Comparison of ENCODE assay signal across 12 mouse cellular contexts in the genomic region with DNA sequence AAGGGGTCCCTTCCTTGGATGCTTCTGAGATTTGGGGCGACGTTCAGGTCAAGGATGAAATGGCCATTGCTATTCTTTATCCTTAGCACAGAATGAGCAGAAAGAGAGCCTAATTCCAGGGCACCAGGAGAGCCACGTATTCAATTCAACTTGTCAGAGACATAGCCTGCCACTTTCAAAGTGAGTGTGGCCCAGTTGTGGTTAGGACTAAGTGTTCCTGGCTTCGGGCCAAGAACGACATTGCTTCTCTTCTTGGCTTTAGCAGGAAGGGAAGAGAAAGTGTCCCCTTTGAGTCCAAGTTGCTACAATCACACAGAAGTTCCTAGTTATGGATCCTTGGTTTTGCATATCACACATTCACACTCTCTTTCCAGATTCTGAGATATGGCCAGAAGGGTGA.
DNase-seq lines count a peak whose midpoint lies in the region; ATAC-seq and TF ChIP-seq lines count a peak whose summit lies in the region.
"Had no signal": no experiment of that assay in that cellular context is flagged by ENCODE, and none has a peak within 500 bp of the region (broad histone marks: within the 10 kb centered on the region; RNA-seq: fewer than 3 reads in every experiment).

No protein-coding gene starts in this region.

- no peak overlapping the region for H3K27ac ChIP-seq in kidney, embryonic 14.5 days (ENCODE audit: low read depth, low read length)
- peak overlapping the region; percentile 42; the same call in 1 of the 2 replicates for H3K27ac ChIP-seq in heart, embryonic 13.5 days (replicated peaks)
- no peak overlapping the region for H3K27ac ChIP-seq in intestine, postnatal 0 days (ENCODE audit: low read depth, low read length)
- H3K27ac ChIP-seq in hindbrain, embryonic 12.5 days = no peak overlapping the region
- H3K27ac ChIP-seq in left cerebral cortex, adult 2 months = no peak overlapping the region
- H3K27ac ChIP-seq: hindbrain, embryonic 15.5 days; macrophage had no signal

- TF ChIP-seq CTCF in intestine, postnatal 0 days (IDR thresholded peaks at IDR 0.05; ENCODE audit: low read depth) = no peak
- no peak for TF ChIP-seq CTCF in left cerebral cortex, adult 2 months (IDR thresholded peaks at IDR 0.05)

- H3K36me3 ChIP-seq in kidney, embryonic 14.5 days (ENCODE audit: control insufficient read depth, insufficient read depth, low read length) = no peaks in the 10 kb centered on the region
- no peaks in the 10 kb centered on the region for H3K36me3 ChIP-seq in heart, embryonic 13.5 days
- no peaks in the 10 kb centered on the region for H3K36me3 ChIP-seq in intestine, postnatal 0 days (ENCODE audit: control insufficient read depth, insufficient read depth)
- H3K36me3 ChIP-seq in hindbrain, embryonic 12.5 days = no peaks in the 10 kb centered on the region
- H3K36me3 ChIP-seq: hindbrain, embryonic 15.5 days had no signal

- no peaks in the 10 kb centered on the region for H3K27me3 ChIP-seq in kidney, embryonic 14.5 days (ENCODE audit: control insufficient read depth, insufficient read depth, low read length)
- H3K27me3 ChIP-seq in heart, embryonic 13.5 days (replicated peaks) = no peaks in the 10 kb centered on the region
- no peaks in the 10 kb centered on the region for H3K27me3 ChIP-seq in intestine, postnatal 0 days (replicated peaks; ENCODE audit: control insufficient read depth, insufficient read depth, low read length)
- no peaks in the 10 kb centered on the region for H3K27me3 ChIP-seq in hindbrain, embryonic 12.5 days
- H3K27me3 ChIP-seq: hindbrain, embryonic 15.5 days had no signal

- H3K4me1 ChIP-seq in kidney, embryonic 14.5 days (ENCODE audit: control insufficient read depth, insufficient read depth, low read length) = 0 out of 2 replicates have a peak, but pooled peaks cover 3% of the 10 kb centered on the region
- peaks cover 14% of the 10 kb centered on the region for H3K4me1 ChIP-seq in heart, embryonic 13.5 days
- H3K4me1 ChIP-seq in intestine, postnatal 0 days (replicated peaks; ENCODE audit: control insufficient read depth, insufficient read depth, low read length) = no peaks in the 10 kb centered on the region
- H3K4me1 ChIP-seq in hindbrain, embryonic 12.5 days = no peaks in the 10 kb centered on the region
- H3K4me1 ChIP-seq: hindbrain, embryonic 15.5 days had no signal

- no peak overlapping the region for H3K4me3 ChIP-seq in kidney, embryonic 14.5 days (ENCODE audit: low read length)
- no peak overlapping the region for H3K4me3 ChIP-seq in heart, embryonic 13.5 days
- no peak overlapping the region for H3K4me3 ChIP-seq in intestine, postnatal 0 days (ENCODE audit: low read depth, low read length)
- no peak overlapping the region for H3K4me3 ChIP-seq in hindbrain, embryonic 12.5 days
- H3K4me3 ChIP-seq in left cerebral cortex, adult 2 months = no peak overlapping the region
- H3K4me3 ChIP-seq: hindbrain, embryonic 15.5 days had no signal

- intact Hi-C loops in left cerebral cortex, adult 2 months (cut with DNase I) = no loop called here

- H3K9me3 ChIP-seq in kidney, embryonic 14.5 days (ENCODE audit: control insufficient read depth, low read length) = no peaks in the 10 kb centered on the region
- no peaks in the 10 kb centered on the region for H3K9me3 ChIP-seq in heart, embryonic 13.5 days
- H3K9me3 ChIP-seq in intestine, postnatal 0 days (ENCODE audit: control insufficient read depth) = no peaks in the 10 kb centered on the region
- H3K9me3 ChIP-seq in hindbrain, embryonic 12.5 days (replicated peaks) = no peaks in the 10 kb centered on the region
- H3K9me3 ChIP-seq: hindbrain, embryonic 15.5 days had no signal

- WGBS in kidney, embryonic 14.5 days = 69% methylated on average over 5 of the region's 5 CpGs
- WGBS in heart, embryonic 13.5 days = 27% methylated on average over 5 of the region's 5 CpGs
- WGBS in intestine, postnatal 0 days = 66% methylated on average over 5 of the region's 5 CpGs
- WGBS in hindbrain, embryonic 12.5 days = 76% methylated on average over 5 of the region's 5 CpGs

- no peak for ATAC-seq in kidney, embryonic 14.5 days (ENCODE audit: low FRiP score, low TSS enrichment)
- ATAC-seq in heart, embryonic 13.5 days (ENCODE audit: extremely low read depth, insufficient number of reproducible peaks, low FRiP score, low TSS enrichment) = no peak
- no peak for ATAC-seq in intestine, postnatal 0 days
- no peak for ATAC-seq in hindbrain, embryonic 12.5 days (ENCODE audit: low FRiP score)

- H3K4me2 ChIP-seq in kidney, embryonic 14.5 days (replicated peaks; ENCODE audit: low read depth, low read length) = no peak overlapping the region
- H3K4me2 ChIP-seq in heart, embryonic 13.5 days = no peak overlapping the region
- no peak overlapping the region for H3K4me2 ChIP-seq in intestine, postnatal 0 days (replicated peaks; ENCODE audit: low read depth)
- no peak overlapping the region for H3K4me2 ChIP-seq in hindbrain, embryonic 12.5 days (replicated peaks)
- H3K4me2 ChIP-seq: hindbrain, embryonic 15.5 days had no signal

- DNase-seq in kidney, postnatal 10 days = peak; percentile 48
- peak; percentile 55 for DNase-seq in adrenal gland, postnatal 14 days
- peak; percentile 31 for DNase-seq in lung, postnatal 25 days (ENCODE audit: low spot score)
- DNase-seq in left cerebral cortex, adult 2 months (ENCODE audit: extremely low spot score in 1 of 2, low spot score in 2 of 2) = no peak
- DNase-seq: cerebellum, adult 11 months; thymus, postnatal 4 days had no signal

- H3K9ac ChIP-seq in kidney, embryonic 14.5 days (ENCODE audit: low read depth, low read length) = no peak overlapping the region
- no peak overlapping the region for H3K9ac ChIP-seq in heart, embryonic 13.5 days
- no peak overlapping the region for H3K9ac ChIP-seq in intestine, postnatal 0 days (ENCODE audit: low read depth, low read length)
- H3K9ac ChIP-seq in hindbrain, embryonic 12.5 days = no peak overlapping the region
- H3K9ac ChIP-seq: hindbrain, embryonic 15.5 days had no signal

Comparison
In these comparisons a context has a peak if more than half of its experiments do, and no peak if none do; other contexts are left out.
1. DNase-seq: peak in kidney, postnatal 10 days (single experiment), adrenal gland, postnatal 14 days (single experiment) and lung, postnatal 25 days (single experiment); none in left cerebral cortex, adult 2 months (0 of 2).